Mouse (Mus musculus): Measurements from ENCODE around the gene Nt5dc1. TPM values are rescaled to one million over a fixed set of nuclear protein-coding genes. Genes with fewer than 3 reads are reported as not detected.
A peak's percentile ranks its signal among the peaks of the same experiment; 100 is the strongest.

Nt5dc1 gene
- polyA plus RNA-seq, 1 experiment from 2014 or later: 2.9 TPM

DNA sequence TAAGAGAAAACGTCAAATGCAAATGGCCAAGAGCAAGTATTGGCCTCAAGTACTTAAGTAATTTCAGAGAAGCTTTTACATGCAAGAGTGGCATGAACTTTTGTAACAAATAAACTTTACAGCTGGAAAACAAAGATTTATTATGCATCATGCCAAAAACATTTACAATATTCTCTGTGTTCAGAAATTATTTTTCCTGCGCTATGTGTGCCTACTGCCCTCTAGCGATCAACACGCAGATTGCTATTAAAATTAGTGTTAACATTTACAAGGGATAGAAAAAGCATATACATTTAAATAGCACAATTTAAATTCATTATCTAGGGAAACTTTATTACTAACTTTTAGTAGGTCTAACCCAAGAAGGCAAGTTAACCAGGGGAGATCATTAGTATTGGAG lies 91.7 kb downstream of the Nt5dc1 start:
- no peak overlapping the region for H3K4me3 ChIP-seq (replicated peaks; ENCODE audit: low read length)

DNA sequence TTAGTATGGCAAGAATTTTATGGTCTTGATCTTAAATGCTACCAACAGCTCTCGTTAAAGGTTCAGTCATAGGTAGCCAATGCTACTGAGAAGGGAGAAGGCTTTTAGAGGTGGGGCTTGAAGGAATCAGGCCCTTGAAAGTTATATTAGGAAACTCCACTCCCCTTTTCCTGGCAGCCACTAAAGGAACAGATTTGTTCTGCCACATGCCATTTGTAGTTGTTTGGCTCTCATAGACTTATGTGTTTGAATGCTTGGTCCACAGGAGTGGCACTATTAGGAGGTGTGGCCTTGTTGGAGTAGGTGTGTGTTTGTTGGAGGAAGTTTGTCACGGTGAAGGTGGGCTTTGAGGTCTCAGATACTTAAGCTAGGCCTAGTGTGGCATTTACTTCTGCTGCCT lies 97.5 kb downstream of the Nt5dc1 start:
- Histone ChIP-seq H3K9ac (no peak overlapping the region), H3K4me2 (replicated peaks) (no peak overlapping the region), H3K4me1 (replicated peaks; ENCODE audit: control insufficient read depth, insufficient read depth, low read length) (peaks cover 20% of the 10 kb centered on the region), H3K4me3 (replicated peaks; ENCODE audit: low read length) (no peak overlapping the region), H3K36me3 (replicated peaks; ENCODE audit: control insufficient read depth, insufficient read depth) (no peaks in the 10 kb centered on the region), H3K27ac (no peak overlapping the region), H3K9me3 (ENCODE audit: control insufficient read depth, low read length) (no peaks in the 10 kb centered on the region), H3K27me3 (ENCODE audit: control insufficient read depth, insufficient read depth, low read length) (no peaks in the 10 kb centered on the region)
- DNase-seq (ENCODE audit: low spot score) (no peak), ATAC-seq (ENCODE audit: low FRiP score) (no peak)
- WGBS: 89% methylated on average over 2 of the region's 2 CpGs

More for the DNA sequence above, 91.7 kb downstream of the Nt5dc1 start:
- DNase-seq (ENCODE audit: low spot score) (peak; percentile 77), ATAC-seq (ENCODE audit: low FRiP score) (0 out of 2 replicates have a peak, but pooled peaks have one; percentile 2)
- Histone ChIP-seq H3K9me3 (ENCODE audit: control insufficient read depth, low read length) (no peaks in the 10 kb centered on the region), H3K4me2 (replicated peaks) (no peak overlapping the region), H3K4me1 (replicated peaks; ENCODE audit: control insufficient read depth, insufficient read depth, low read length) (no peaks in the 10 kb centered on the region), H3K27me3 (ENCODE audit: control insufficient read depth, insufficient read depth, low read length) (no peaks in the 10 kb centered on the region), H3K36me3 (replicated peaks; ENCODE audit: control insufficient read depth, insufficient read depth) (no peaks in the 10 kb centered on the region), H3K9ac (no peak overlapping the region), H3K27ac (no peak overlapping the region)
- WGBS: 22% methylated on average over 4 of the region's 4 CpGs

DNA sequence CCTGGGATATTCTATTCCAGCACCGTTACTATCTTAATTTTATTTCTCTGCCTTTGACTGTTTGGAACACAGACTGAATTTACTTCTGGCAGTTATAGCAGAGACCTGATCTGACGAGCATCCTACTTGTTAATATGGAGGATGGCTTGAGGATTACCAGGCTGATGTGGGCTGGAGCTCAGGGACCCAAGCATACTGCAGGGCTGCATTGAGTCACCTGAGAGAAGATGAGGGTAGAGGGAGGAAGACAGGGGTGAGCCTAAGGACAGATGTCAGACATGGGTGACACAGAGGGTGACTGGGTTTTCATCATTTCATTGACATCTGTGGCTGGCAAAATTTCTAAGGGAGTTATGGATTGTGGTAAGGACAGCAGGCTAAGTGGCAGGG lies 101.1 kb downstream of the Nt5dc1 start:
- no peak for DNase-seq (ENCODE audit: low spot score)
- Histone ChIP-seq H3K9ac (peak overlapping the region; percentile 28; the same call in 1 of the 2 replicates), H3K4me1 (replicated peaks; ENCODE audit: control insufficient read depth, insufficient read depth, low read length) (peaks cover 26% of the 10 kb centered on the region), H3K4me3 (replicated peaks; ENCODE audit: low read length) (peak overlapping the region; percentile 25; the same call in 1 of the 2 replicates), H3K4me2 (replicated peaks) (peak overlapping the region; percentile 45), H3K9me3 (ENCODE audit: control insufficient read depth, low read length) (no peaks in the 10 kb centered on the region), H3K27me3 (ENCODE audit: control insufficient read depth, insufficient read depth, low read length) (no peaks in the 10 kb centered on the region), H3K36me3 (replicated peaks; ENCODE audit: control insufficient read depth, insufficient read depth) (no peaks in the 10 kb centered on the region), H3K27ac (peak overlapping the region; percentile 92)
- WGBS: 14% methylated on average over 2 of the region's 2 CpGs
- peak; percentile 45 for ATAC-seq (ENCODE audit: low FRiP score)

DNA sequence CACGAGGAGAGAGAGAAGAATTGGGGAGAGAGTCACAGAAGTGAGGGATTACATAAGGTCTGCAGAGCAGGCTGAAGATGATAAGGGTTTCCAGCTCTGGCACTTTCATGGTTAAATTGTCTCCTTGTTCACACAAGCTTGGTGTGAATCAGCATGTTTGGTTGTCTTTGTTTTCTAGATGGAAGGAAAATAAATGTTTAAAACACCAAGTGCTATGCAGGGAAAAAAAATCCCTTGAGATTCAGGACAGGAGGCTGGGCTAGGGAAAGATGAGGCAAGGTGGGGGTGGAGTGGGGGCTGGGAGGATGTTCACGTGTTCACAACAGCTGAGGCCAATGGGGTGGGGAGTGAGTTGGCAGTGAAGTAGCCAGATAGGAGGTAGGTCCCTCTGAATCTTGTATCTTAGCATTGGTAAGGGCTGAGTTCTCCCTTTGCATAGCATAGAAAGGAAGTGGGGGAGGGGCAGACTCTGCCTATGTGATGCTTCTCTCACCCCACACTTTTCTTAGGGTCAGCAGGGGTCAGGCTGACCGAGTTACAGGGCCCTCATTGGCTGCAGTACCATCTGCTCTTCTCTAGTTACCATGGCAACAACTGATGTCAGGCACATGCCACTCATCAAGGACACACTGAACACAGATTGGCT lies 101.7 kb downstream of the Nt5dc1 start:
- Histone ChIP-seq H3K27ac (peak overlapping the region; percentile 92), H3K4me1 (replicated peaks; ENCODE audit: control insufficient read depth, insufficient read depth, low read length) (peaks cover 26% of the 10 kb centered on the region), H3K9ac (peak overlapping the region; percentile 41), H3K4me2 (replicated peaks) (peak overlapping the region; percentile 45), H3K27me3 (ENCODE audit: control insufficient read depth, insufficient read depth, low read length) (no peaks in the 10 kb centered on the region), H3K4me3 (replicated peaks; ENCODE audit: low read length) (peak overlapping the region; percentile 25), H3K36me3 (replicated peaks; ENCODE audit: control insufficient read depth, insufficient read depth) (no peaks in the 10 kb centered on the region), H3K9me3 (ENCODE audit: control insufficient read depth, low read length) (no peaks in the 10 kb centered on the region)
- peak; percentile 92 for ATAC-seq (ENCODE audit: low FRiP score)
- WGBS: under 1% methylated on average over 3 of the region's 3 CpGs
- DNase-seq (ENCODE audit: low spot score): peak; percentile 74

DNA sequence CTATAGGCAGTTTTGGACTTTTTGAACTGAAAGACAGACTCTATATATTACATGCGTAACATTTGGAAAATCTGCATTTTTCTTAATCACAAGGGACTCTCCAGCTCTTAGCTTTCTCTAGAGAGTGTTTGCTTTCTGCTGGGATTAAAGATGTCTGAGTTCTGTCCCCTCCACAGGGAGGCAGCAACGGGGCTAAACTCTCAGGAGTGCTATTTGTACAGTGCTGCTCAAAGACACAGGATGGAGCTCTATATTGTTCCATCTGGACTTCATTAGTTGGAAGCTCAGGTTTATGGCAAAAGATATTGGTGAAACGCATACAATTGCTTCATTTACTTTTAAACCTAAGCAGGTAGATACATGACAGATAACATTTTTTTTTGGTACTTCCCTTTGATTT lies 105.8 kb downstream of the Nt5dc1 start:
- peaks cover 24% of the 10 kb centered on the region for H3K4me1 ChIP-seq (replicated peaks; ENCODE audit: control insufficient read depth, insufficient read depth, low read length)
- no peak overlapping the region for H3K27ac ChIP-seq
- DNase-seq (ENCODE audit: low spot score): no peak
- no peak overlapping the region for H3K4me2 ChIP-seq (replicated peaks)
- WGBS: 70% methylated on average over 3 of the region's 3 CpGs
- ATAC-seq (ENCODE audit: low FRiP score): no peak
- H3K36me3 ChIP-seq (replicated peaks; ENCODE audit: control insufficient read depth, insufficient read depth): 0 out of 2 replicates have a peak, but pooled peaks cover 3% of the 10 kb centered on the region
- H3K9me3 ChIP-seq (ENCODE audit: control insufficient read depth, low read length): no peaks in the 10 kb centered on the region
- no peak overlapping the region for H3K9ac ChIP-seq
- no peak overlapping the region for H3K4me3 ChIP-seq (replicated peaks; ENCODE audit: low read length)
- no peaks in the 10 kb centered on the region for H3K27me3 ChIP-seq (ENCODE audit: control insufficient read depth, insufficient read depth, low read length)

DNA sequence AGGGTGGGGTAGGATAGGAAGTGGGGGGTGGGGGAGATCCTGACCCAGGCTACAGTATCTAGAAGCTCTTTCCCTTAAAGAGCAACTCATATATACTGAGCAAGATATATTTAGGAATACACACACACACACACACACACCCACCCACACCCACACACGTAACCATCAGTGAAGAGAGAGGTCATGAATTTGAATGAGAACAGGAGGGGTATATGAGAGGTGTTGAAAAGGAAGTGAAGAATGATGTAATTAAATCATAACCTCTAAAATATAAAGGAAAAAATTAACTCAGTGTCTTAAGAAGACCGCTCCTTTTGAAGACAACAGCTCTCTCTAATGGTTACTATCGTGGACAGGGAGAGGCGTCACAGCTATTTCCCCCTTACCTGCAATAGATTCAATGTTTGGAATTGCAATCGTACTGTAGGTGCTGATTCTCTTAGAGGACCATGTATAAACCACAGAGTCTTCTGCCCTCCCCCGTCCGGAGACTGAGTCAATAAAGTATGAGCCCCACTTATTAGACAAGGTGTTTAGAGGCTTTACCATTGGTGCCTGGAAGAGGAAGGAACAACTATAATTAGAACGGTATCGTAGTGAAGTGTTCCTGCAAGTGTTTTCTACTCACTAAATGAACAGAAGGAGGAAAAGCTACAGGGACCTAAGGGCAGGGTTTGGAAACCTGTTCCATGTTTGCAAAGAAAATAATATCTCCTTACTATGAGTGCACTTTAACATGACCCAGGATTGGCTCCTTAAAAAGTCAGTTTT lies 108.3 kb downstream of the Nt5dc1 start:
- Histone ChIP-seq H3K4me3 (replicated peaks; ENCODE audit: low read length) (no peak overlapping the region), H3K27me3 (ENCODE audit: control insufficient read depth, insufficient read depth, low read length) (no peaks in the 10 kb centered on the region), H3K27ac (no peak overlapping the region), H3K4me1 (replicated peaks; ENCODE audit: control insufficient read depth, insufficient read depth, low read length) (no peaks in the 10 kb centered on the region), H3K9ac (no peak overlapping the region), H3K36me3 (replicated peaks; ENCODE audit: control insufficient read depth, insufficient read depth) (0 out of 2 replicates have a peak, but pooled peaks cover 3% of the 10 kb centered on the region), H3K9me3 (ENCODE audit: control insufficient read depth, low read length) (no peaks in the 10 kb centered on the region), H3K4me2 (replicated peaks) (no peak overlapping the region)
- 92% methylated on average over 9 of the region's 9 CpGs for WGBS
- DNase-seq (ENCODE audit: low spot score) (no peak), ATAC-seq (ENCODE audit: low FRiP score) (no peak)

DNA sequence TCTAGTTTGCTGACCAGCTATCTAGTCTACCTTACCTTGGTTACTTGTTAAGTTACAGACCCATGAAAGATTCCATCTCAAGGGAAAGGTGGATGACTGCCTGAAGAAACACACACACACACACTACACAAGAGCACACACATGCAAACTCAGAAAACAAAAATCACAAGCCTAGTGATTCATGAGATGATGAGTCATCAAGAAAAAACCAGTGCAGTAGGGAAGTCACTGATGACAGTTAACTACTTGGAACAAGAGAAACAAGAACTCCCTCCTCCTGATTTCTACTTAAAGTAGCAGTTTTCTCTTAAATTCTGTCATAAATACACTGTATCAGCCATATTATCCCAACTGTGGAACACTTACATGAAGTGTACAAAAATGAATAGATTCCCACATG lies 111.3 kb downstream of the Nt5dc1 start:
- Histone ChIP-seq H3K4me1 (replicated peaks; ENCODE audit: control insufficient read depth, insufficient read depth, low read length) (no peaks in the 10 kb centered on the region; the same call in 1 of the 2 replicates), H3K9ac (no peak overlapping the region), H3K27me3 (ENCODE audit: control insufficient read depth, insufficient read depth, low read length) (no peaks in the 10 kb centered on the region), H3K27ac (no peak overlapping the region), H3K36me3 (replicated peaks; ENCODE audit: control insufficient read depth, insufficient read depth) (peaks cover 12% of the 10 kb centered on the region; the same call in 1 of the 2 replicates), H3K4me2 (replicated peaks) (no peak overlapping the region), H3K9me3 (ENCODE audit: control insufficient read depth, low read length) (no peaks in the 10 kb centered on the region), H3K4me3 (replicated peaks; ENCODE audit: low read length) (no peak overlapping the region)
- ATAC-seq (ENCODE audit: low FRiP score) (no peak), DNase-seq (ENCODE audit: low spot score) (no peak)

DNA sequence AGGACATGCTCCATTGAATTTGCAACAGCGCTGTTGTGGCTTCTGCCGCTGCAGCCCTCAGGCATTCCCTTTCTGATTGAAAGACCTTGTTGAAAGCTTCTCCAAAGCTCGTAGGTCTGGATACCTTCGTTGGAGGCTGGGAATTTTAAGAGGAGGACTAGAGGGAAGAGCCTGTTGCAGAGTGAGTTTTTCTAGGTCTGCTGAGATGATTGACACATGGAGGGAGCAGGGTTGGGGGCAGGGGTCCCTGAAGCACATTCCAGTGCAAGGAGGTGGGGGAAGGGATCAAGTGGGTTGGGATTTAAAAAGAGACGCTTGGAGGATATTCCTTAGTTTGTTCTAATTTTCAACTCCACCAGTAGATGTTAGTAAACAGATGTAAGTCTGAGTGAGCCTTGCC lies 118.0 kb downstream of the Nt5dc1 start:
- no peak for ATAC-seq (ENCODE audit: low FRiP score)
- no peaks in the 10 kb centered on the region for H3K27me3 ChIP-seq (ENCODE audit: control insufficient read depth, insufficient read depth, low read length)
- H3K9ac ChIP-seq: peak overlapping the region; percentile 91
- H3K4me1 ChIP-seq (replicated peaks; ENCODE audit: control insufficient read depth, insufficient read depth, low read length): peaks cover 37% of the 10 kb centered on the region
- H3K36me3 ChIP-seq (replicated peaks; ENCODE audit: control insufficient read depth, insufficient read depth): peaks cover 10% of the 10 kb centered on the region; the same call in 1 of the 2 replicates
- H3K4me2 ChIP-seq (replicated peaks): peak overlapping the region; percentile 93
- no peak for DNase-seq (ENCODE audit: low spot score)
- WGBS: 3% methylated on average over 5 of the region's 5 CpGs
- peak overlapping the region; percentile 74 for H3K4me3 ChIP-seq (replicated peaks; ENCODE audit: low read length)
- no peaks in the 10 kb centered on the region for H3K9me3 ChIP-seq (ENCODE audit: control insufficient read depth, low read length)
- peak overlapping the region; percentile 77 for H3K27ac ChIP-seq

DNA sequence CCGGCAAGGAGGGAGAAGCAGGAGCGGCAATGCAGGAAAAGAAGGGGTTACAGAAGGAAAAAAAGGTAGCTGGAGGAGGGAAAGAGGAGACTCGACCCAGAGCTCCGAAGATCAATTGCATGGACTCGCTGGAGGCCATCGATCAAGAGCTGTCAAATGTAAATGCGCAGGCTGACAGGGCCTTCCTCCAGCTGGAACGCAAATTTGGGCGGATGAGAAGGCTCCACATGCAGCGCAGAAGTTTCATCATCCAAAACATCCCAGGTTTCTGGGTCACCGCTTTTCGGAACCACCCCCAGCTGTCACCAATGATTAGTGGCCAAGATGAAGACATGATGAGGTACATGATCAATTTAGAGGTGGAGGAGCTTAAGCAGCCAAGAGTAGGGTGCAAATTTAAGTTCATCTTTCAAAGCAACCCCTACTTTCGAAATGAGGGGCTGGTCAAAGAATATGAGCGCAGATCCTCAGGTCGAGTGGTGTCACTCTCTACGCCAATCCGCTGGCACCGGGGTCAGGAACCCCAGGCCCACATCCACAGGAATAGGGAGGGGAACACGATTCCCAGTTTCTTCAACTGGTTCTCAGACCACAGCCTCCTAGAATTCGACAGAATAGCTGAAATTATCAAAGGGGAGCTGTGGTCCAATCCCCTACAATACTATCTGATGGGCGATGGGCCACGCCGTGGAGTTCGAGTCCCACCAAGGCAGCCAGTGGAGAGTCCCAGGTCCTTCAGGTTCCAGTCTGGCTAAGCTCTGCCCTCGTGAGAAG lies 120.2 kb downstream of the Nt5dc1 start:
- Histone ChIP-seq H3K4me1 (replicated peaks; ENCODE audit: control insufficient read depth, insufficient read depth, low read length) (peaks cover 37% of the 10 kb centered on the region), H3K27me3 (ENCODE audit: control insufficient read depth, insufficient read depth, low read length) (no peaks in the 10 kb centered on the region), H3K9me3 (ENCODE audit: control insufficient read depth, low read length) (no peaks in the 10 kb centered on the region), H3K27ac (peak overlapping the region; percentile 99), H3K36me3 (replicated peaks; ENCODE audit: control insufficient read depth, insufficient read depth) (peaks cover 7% of the 10 kb centered on the region; the same call in 1 of the 2 replicates), H3K4me2 (replicated peaks) (peak overlapping the region; percentile 93), H3K9ac (peak overlapping the region; percentile 91), H3K4me3 (replicated peaks; ENCODE audit: low read length) (peak overlapping the region; percentile 74)
- WGBS: 39% methylated on average over 25 of the region's 25 CpGs
- DNase-seq (ENCODE audit: low spot score) (no peak), ATAC-seq (ENCODE audit: low FRiP score) (no peak; the same call in 1 of the 2 replicates)
